27 mouse cellular contexts compared by ENCODE assay signal in the genomic region with DNA sequence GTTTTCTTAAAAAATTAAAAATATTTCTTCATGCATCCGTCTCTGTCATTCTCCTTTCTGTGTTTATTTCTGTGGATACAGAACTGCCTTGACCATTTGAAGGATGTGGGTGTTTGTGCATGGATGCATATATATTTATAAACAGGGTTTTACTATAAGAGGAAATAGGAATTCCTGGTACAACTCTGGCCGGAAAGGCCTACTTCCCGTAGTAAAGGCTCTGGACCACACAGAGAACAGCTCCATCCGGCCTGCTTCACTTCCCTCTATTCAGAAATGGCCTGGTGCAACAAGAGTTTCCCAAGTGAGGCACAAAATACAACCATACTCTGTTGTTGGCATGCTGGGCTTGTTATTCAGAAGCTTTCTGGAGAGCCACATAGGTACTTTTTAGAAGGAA.
DNase-seq lines count a peak whose midpoint lies in the region; ATAC-seq and TF ChIP-seq lines count a peak whose summit lies in the region.
"Had no signal": no experiment of that assay in that cellular context is flagged by ENCODE, and none has a peak within 500 bp of the region (broad histone marks: within the 10 kb centered on the region; RNA-seq: fewer than 3 reads in every experiment).

No protein-coding gene starts in this region.

- TF ChIP-seq POLR2A in lung, adult 2 months (IDR thresholded peaks at IDR 0.05; ENCODE audit: borderline replicate concordance, extremely low read depth, low read depth, low read length), result no peak

- no peaks in the 10 kb centered on the region for H3K27me3 ChIP-seq in kidney, embryonic 16.5 days (ENCODE audit: insufficient read depth, low read length)
- H3K27me3 ChIP-seq in lung, embryonic 16.5 days (ENCODE audit: control insufficient read depth, insufficient read depth, low read depth, low read length), result no peaks in the 10 kb centered on the region
- no peaks in the 10 kb centered on the region for H3K27me3 ChIP-seq in forebrain, embryonic 15.5 days
- H3K27me3 ChIP-seq: embryonic facial prominence, embryonic 13.5 days; heart, embryonic 15.5 days; hindbrain, embryonic 12.5 days; limb, embryonic 15.5 days had no signal

- H3K4me2 ChIP-seq in kidney, embryonic 16.5 days (replicated peaks; ENCODE audit: low read depth, low read length), result no peak overlapping the region
- no peak overlapping the region for H3K4me2 ChIP-seq in lung, embryonic 16.5 days (ENCODE audit: low read depth, low read length)
- no peak overlapping the region for H3K4me2 ChIP-seq in forebrain, embryonic 15.5 days (replicated peaks)
- H3K4me2 ChIP-seq: embryonic facial prominence, embryonic 13.5 days; heart, embryonic 15.5 days; hindbrain, embryonic 12.5 days; limb, embryonic 15.5 days had no signal

- H3K9me3 ChIP-seq in kidney, embryonic 16.5 days (ENCODE audit: low read length), result no peaks in the 10 kb centered on the region
- H3K9me3 ChIP-seq in lung, embryonic 16.5 days (ENCODE audit: control insufficient read depth, low read length), result no peaks in the 10 kb centered on the region
- no peaks in the 10 kb centered on the region for H3K9me3 ChIP-seq in forebrain, embryonic 15.5 days
- H3K9me3 ChIP-seq: embryonic facial prominence, embryonic 13.5 days; forebrain, embryonic 10.5 days; heart, embryonic 10.5 days; heart, embryonic 15.5 days; hindbrain, embryonic 12.5 days; limb, embryonic 15.5 days had no signal

- ATAC-seq in kidney, embryonic 16.5 days (ENCODE audit: low FRiP score, low TSS enrichment), result peak; percentile 49; the same call in 1 of the 2 replicates
- peak; percentile 82 for ATAC-seq in lung, embryonic 16.5 days (ENCODE audit: low read depth)
- ATAC-seq in granulocyte monocyte progenitor cell, adult 5-6 weeks (replicated peaks; ENCODE audit: poor library complexity, severe bottlenecking), result peak; percentile 98
- ATAC-seq in forebrain, embryonic 15.5 days (replicated peaks), result no peak
- ATAC-seq: CD4-positive, CD25-positive, alpha-beta regulatory T cell, adult 4 months; forebrain, embryonic 16.5 days; midbrain, embryonic 16.5 days had no signal

- TF ChIP-seq CTCF in lung, adult 2 months (IDR thresholded peaks at IDR 0.05; ENCODE audit: insufficient read depth, low read length), result no peak

- H3K4me3 ChIP-seq in kidney, embryonic 16.5 days (ENCODE audit: low read length), result no peak overlapping the region
- no peak overlapping the region for H3K4me3 ChIP-seq in lung, embryonic 16.5 days (ENCODE audit: low read length)
- H3K4me3 ChIP-seq in lung, adult 2 months (replicated peaks; ENCODE audit: extremely low read depth, low read depth, low read length), result no peak overlapping the region
- no peak overlapping the region for H3K4me3 ChIP-seq in forebrain, embryonic 15.5 days
- H3K4me3 ChIP-seq: embryonic facial prominence, embryonic 13.5 days; forebrain, embryonic 10.5 days; heart, embryonic 10.5 days; heart, embryonic 15.5 days; hindbrain, embryonic 12.5 days; layer of hippocampus, adult 2 months; limb, embryonic 15.5 days had no signal

- H3K4me1 ChIP-seq in kidney, embryonic 16.5 days (ENCODE audit: insufficient read depth, low read length), result no peaks in the 10 kb centered on the region
- no peaks in the 10 kb centered on the region for H3K4me1 ChIP-seq in lung, embryonic 16.5 days (replicated peaks; ENCODE audit: control insufficient read depth, insufficient read depth, low read length)
- no peaks in the 10 kb centered on the region for H3K4me1 ChIP-seq in lung, adult 2 months (ENCODE audit: control insufficient read depth, insufficient read depth, low read length)
- H3K4me1 ChIP-seq in forebrain, embryonic 15.5 days, result no peaks in the 10 kb centered on the region
- H3K4me1 ChIP-seq: embryonic facial prominence, embryonic 13.5 days; forebrain, embryonic 10.5 days; heart, embryonic 10.5 days; heart, embryonic 15.5 days; hindbrain, embryonic 12.5 days; limb, embryonic 15.5 days had no signal

- no peaks in the 10 kb centered on the region for H3K36me3 ChIP-seq in kidney, embryonic 16.5 days (ENCODE audit: insufficient read depth, low read length)
- no peaks in the 10 kb centered on the region for H3K36me3 ChIP-seq in lung, embryonic 16.5 days (ENCODE audit: control insufficient read depth, insufficient read depth, low read length)
- no peaks in the 10 kb centered on the region for H3K36me3 ChIP-seq in forebrain, embryonic 15.5 days
- H3K36me3 ChIP-seq: embryonic facial prominence, embryonic 13.5 days; forebrain, embryonic 10.5 days; heart, embryonic 10.5 days; heart, embryonic 15.5 days; hindbrain, embryonic 12.5 days; limb, embryonic 15.5 days had no signal

- no peak overlapping the region for H3K9ac ChIP-seq in kidney, embryonic 16.5 days (replicated peaks; ENCODE audit: low read length)
- H3K9ac ChIP-seq in lung, embryonic 16.5 days (ENCODE audit: low read length), result no peak overlapping the region
- H3K9ac ChIP-seq in forebrain, embryonic 15.5 days (replicated peaks), result no peak overlapping the region
- H3K9ac ChIP-seq: embryonic facial prominence, embryonic 13.5 days; heart, embryonic 15.5 days; hindbrain, embryonic 12.5 days; limb, embryonic 15.5 days; liver, embryonic 14.5 days had no signal

- no peak overlapping the region for H3K27ac ChIP-seq in kidney, embryonic 16.5 days (ENCODE audit: low read length)
- peak overlapping the region; percentile 18; the same call in 1 of the 2 replicates for H3K27ac ChIP-seq in lung, embryonic 16.5 days (ENCODE audit: low read length)
- no peak overlapping the region for H3K27ac ChIP-seq in forebrain, embryonic 15.5 days (replicated peaks)
- H3K27ac ChIP-seq: embryonic facial prominence, embryonic 13.5 days; forebrain, embryonic 10.5 days; heart, embryonic 10.5 days; heart, embryonic 15.5 days; hindbrain, embryonic 12.5 days; layer of hippocampus, adult 2 months; limb, embryonic 15.5 days; liver, embryonic 14.5 days; stomach, postnatal 0 days had no signal

- WGBS in kidney, embryonic 16.5 days, result 83% methylated on average over 4 of the region's 4 CpGs
- WGBS in lung, embryonic 16.5 days, result 57% methylated on average over 4 of the region's 4 CpGs
- 39% methylated on average over 4 of the region's 4 CpGs for WGBS in lung, adult 2 months
- WGBS in forebrain, embryonic 15.5 days, result 93% methylated on average over 4 of the region's 4 CpGs

- no peak for DNase-seq in kidney, postnatal 10 days
- no peak for DNase-seq in lung, adult 2 months
- no peak for DNase-seq in B cell, adult 2 months
- DNase-seq: adrenal gland, postnatal 14 days; cerebellum, adult 11-12 months; cerebellum, adult 9-11 months; kidney, adult 11 months; kidney, postnatal 36 days; right cerebral cortex, adult 18-20 months; thymus, adult 18-20 months; thymus, postnatal 25 days had no signal
